In the genomic region with DNA sequence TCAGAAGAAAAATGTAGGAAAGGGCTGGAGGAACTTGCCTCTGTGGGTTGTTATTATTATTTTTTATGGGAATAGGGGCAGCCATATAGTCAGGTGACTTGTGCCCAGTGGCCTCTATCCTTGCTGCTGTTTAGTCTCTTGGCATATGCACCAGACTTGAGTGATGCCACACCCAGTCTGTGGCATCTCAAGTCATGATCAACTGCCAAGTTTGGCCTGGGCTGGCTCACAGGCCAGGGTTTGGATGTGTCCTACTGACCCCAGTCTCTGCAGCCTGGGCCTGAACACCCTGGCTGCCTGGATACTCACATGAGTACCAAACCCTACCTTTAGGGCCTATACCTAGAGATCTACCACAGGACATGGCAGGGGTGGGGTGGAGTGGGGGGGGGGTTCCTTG, we compare ENCODE assay signal across 22 mouse cellular contexts.
"Had no signal": no experiment of that assay in that cellular context is flagged by ENCODE, and none has a peak within 500 bp of the region (broad histone marks: within the 10 kb centered on the region; RNA-seq: fewer than 3 reads in every experiment).

No protein-coding gene starts in this region.

- H3K4me3 ChIP-seq: gastrocnemius, adult 2 months; heart, embryonic 10.5 days; heart, embryonic 12.5 days; hindbrain, embryonic 13.5 days; hindbrain, embryonic 15.5 days; layer of hippocampus, adult 2 months; left cerebral cortex, adult 2 months; limb, embryonic 13.5 days; limb, embryonic 15.5 days; liver, embryonic 12.5 days had no signal

- H3K4me1 ChIP-seq: heart, embryonic 10.5 days; heart, embryonic 12.5 days; hindbrain, embryonic 13.5 days; hindbrain, embryonic 15.5 days; limb, embryonic 13.5 days; limb, embryonic 15.5 days; liver, embryonic 12.5 days had no signal

- H3K27ac ChIP-seq: gastrocnemius, adult 2 months; heart, embryonic 10.5 days; hindbrain, embryonic 13.5 days; hindbrain, embryonic 15.5 days; hindbrain, postnatal 0 days; layer of hippocampus, adult 2 months; left cerebral cortex, adult 2 months; limb, embryonic 13.5 days; limb, embryonic 15.5 days; liver, embryonic 12.5 days; liver, embryonic 14.5 days had no signal

- DNase-seq: gastrocnemius, adult 2 months; gastrocnemius, postnatal 10 days; gastrocnemius, postnatal 25 days; heart, adult 18-20 months; heart, postnatal 10 days; kidney, adult 11 months; kidney, adult 8-10 months; kidney, postnatal 10 days; kidney, postnatal 25 days; kidney, postnatal 4 days; left cerebral cortex, postnatal 4 days had no signal

- H3K27me3 ChIP-seq: heart, embryonic 12.5 days; hindbrain, embryonic 13.5 days; hindbrain, embryonic 15.5 days; limb, embryonic 13.5 days; limb, embryonic 15.5 days; liver, embryonic 12.5 days had no signal

- H3K36me3 ChIP-seq: heart, embryonic 10.5 days; heart, embryonic 12.5 days; hindbrain, embryonic 13.5 days; hindbrain, embryonic 15.5 days; limb, embryonic 13.5 days; limb, embryonic 15.5 days; liver, embryonic 12.5 days had no signal
